Mouse (Mus musculus): ENCODE measurements around the gene Lactbl1. TPM values are rescaled to one million over a fixed set of nuclear protein-coding genes. Genes with fewer than 3 reads are reported as not detected.

The Lactbl1 gene
- not detected in 2 replicates for polyA plus RNA-seq (2015; fragmentation: Nextera tagmentation; extraction: Ambion mirVana)

GRCm38 (mm10) chr4:136622388-136622787, at the start of gene Lactbl1:
Gene Lactbl1 (plus strand): TSS chr4:136622621.

GRCm38 (mm10) chr4:136602568-136602967, 19.9 kb upstream of the Lactbl1 start, which contains the start of gene Kdm1a:
Gene Kdm1a (minus strand): TSS chr4:136602723.

GRCm38 (mm10) chr4:136610387-136610856, 12.0 kb upstream of the Lactbl1 start, which contains the start of gene Tex46:
Gene Tex46 (plus strand): TSS chr4:136610437.

Small RNAs within 50 kb of the gene (microRNA-seq; reads per million reads assigned to microRNA genes)
- not detected for gene Gm22180 (ENCODE audit: borderline replicate concordance, insufficient number of aligned reads)

Other genes with a start within 250 kb of the Lactbl1 start
- 0.30 and 0.37 TPM in 2 replicates for gene Htr1d, start 199.1 kb upstream of the Lactbl1 start, polyA plus RNA-seq (2015; fragmentation: Nextera tagmentation; extraction: Ambion mirVana)
- 0.32 and 0.46 TPM in 2 replicates for gene 6030445D17Rik, start 160.4 kb upstream of the Lactbl1 start, polyA plus RNA-seq (2015; fragmentation: Nextera tagmentation; extraction: Ambion mirVana)
- 38.0 and 46.7 TPM in 2 replicates for gene Luzp1, start 152.9 kb upstream of the Lactbl1 start, polyA plus RNA-seq (2015; fragmentation: Nextera tagmentation; extraction: Ambion mirVana)
- gene Kdm1a, start 19.9 kb upstream of the Lactbl1 start, polyA plus RNA-seq (2015; fragmentation: Nextera tagmentation; extraction: Ambion mirVana) = 22.0 and 24.2 TPM in 2 replicates
- not detected in 2 replicates for gene Tex46, start 12.2 kb upstream of the Lactbl1 start, polyA plus RNA-seq (2015; fragmentation: Nextera tagmentation; extraction: Ambion mirVana)
- gene Ephb2, start 213.4 kb downstream of the Lactbl1 start, polyA plus RNA-seq (2015; fragmentation: Nextera tagmentation; extraction: Ambion mirVana) = 4.3 and 4.6 TPM in 2 replicates

Data from adrenal gland, postnatal 0 days (tissue).